Mouse (Mus musculus): Measurements from ENCODE around the gene Trim11. TPM values are rescaled to one million over a fixed set of nuclear protein-coding genes. Genes with fewer than 3 reads are reported as not detected.

The Trim11 gene
- total and polyA plus RNA-seq, 3 experiments: 24.8 to 27.0 TPM; not detected in 1

- no peak for DNase-seq (ENCODE audit: low read depth, low spot score)
- TF ChIP-seq TBP (IDR thresholded peaks at IDR 0.05; ENCODE audit: low read depth, low read length) (no peak), POLR2AphosphoS2 (IDR thresholded peaks at IDR 0.05; ENCODE audit: low read length) (no peak), TCF12 (IDR thresholded peaks at IDR 0.05; ENCODE audit: low read depth, low read length) (no peak), ETS1 (IDR thresholded peaks at IDR 0.05; ENCODE audit: low read depth, low read length) (no peak), TAL1 (IDR thresholded peaks at IDR 0.05; ENCODE audit: low read length) (no peak), UBTF (IDR thresholded peaks at IDR 0.05; ENCODE audit: borderline replicate concordance, insufficient read depth, low read depth, low read length) (no peak), ELF1 (IDR thresholded peaks at IDR 0.05; ENCODE audit: low read depth, low read length) (no peak), ZNF384 (IDR thresholded peaks at IDR 0.05; ENCODE audit: low read depth, low read length) (no peak), NRF1 (IDR thresholded peaks at IDR 0.05; ENCODE audit: insufficient read depth, low read depth, low read length, poor library complexity, severe bottlenecking) (no peak), SIN3A (IDR thresholded peaks at IDR 0.05; ENCODE audit: low read length) (no peak), GABPA (IDR thresholded peaks at IDR 0.05; ENCODE audit: low read depth, low read length) (no peak), MAX (IDR thresholded peaks at IDR 0.05; ENCODE audit: low read length) (no peak), E2F4 (IDR thresholded peaks at IDR 0.05; ENCODE audit: borderline replicate concordance, low read depth, low read length) (no peak), NELFE (IDR thresholded peaks at IDR 0.05; ENCODE audit: low read depth, low read length) (no peak)
- Histone ChIP-seq H3K4me3 (ENCODE audit: control insufficient read depth in 1 of 2, insufficient read depth in 1 of 2, low read depth in 2 of 2, low read length in 2 of 2) (peak overlapping the region; percentile 88 to 97), H3K27ac (ENCODE audit: control insufficient read depth, low read depth, low read length) (no peak overlapping the region), H3K79me2 (ENCODE audit: control insufficient read depth, insufficient read depth, low read length, poor library complexity) (peaks cover 53% of the 10 kb centered on the region), H3K9me3 (replicated peaks; ENCODE audit: insufficient read depth, low read length) (no peaks in the 10 kb centered on the region), H3K36me3 (ENCODE audit: control insufficient read depth in 1 of 2, insufficient read depth in 2 of 2, low read length in 2 of 2) (peaks cover 7 to 20% of the 10 kb centered on the region in 2 experiments; a peak in 3 of 4 replicates), H3K4me1 (ENCODE audit: control insufficient read depth in 1 of 2, insufficient read depth in 2 of 2, low read length in 2 of 2) (peaks cover 15 to 18% of the 10 kb centered on the region in 2 experiments), H3K27me3 (ENCODE audit: control insufficient read depth in 1 of 2, insufficient read depth in 2 of 2, low read length in 2 of 2) (no peaks in the 10 kb centered on the region), H3K9ac (ENCODE audit: control insufficient read depth, low read depth, low read length, poor library complexity, severe bottlenecking) (peak overlapping the region; percentile 81)
Observed at GRCm38 (mm10) chr11:58979183-58979582, 1.3 kb downstream of the Trim11 start.

GRCm38 (mm10) chr11:58979661-58980060, 1.8 kb downstream of the Trim11 start:
- Histone ChIP-seq H3K27me3 (ENCODE audit: control insufficient read depth in 1 of 2, insufficient read depth in 2 of 2, low read length in 2 of 2) (no peaks in the 10 kb centered on the region), H3K36me3 (ENCODE audit: control insufficient read depth in 1 of 2, insufficient read depth in 2 of 2, low read length in 2 of 2) (peaks cover 7 to 20% of the 10 kb centered on the region in 2 experiments; a peak in 3 of 4 replicates), H3K27ac (ENCODE audit: control insufficient read depth, low read depth, low read length) (no peak overlapping the region), H3K79me2 (ENCODE audit: control insufficient read depth, insufficient read depth, low read length, poor library complexity) (peaks cover 50% of the 10 kb centered on the region), H3K4me1 (ENCODE audit: control insufficient read depth in 1 of 2, insufficient read depth in 2 of 2, low read length in 2 of 2) (peaks cover 15 to 16% of the 10 kb centered on the region in 2 experiments), H3K4me3 (ENCODE audit: control insufficient read depth in 1 of 2, insufficient read depth in 1 of 2, low read depth in 2 of 2, low read length in 2 of 2) (peak overlapping the region; percentile 88 to 97), H3K9me3 (replicated peaks; ENCODE audit: insufficient read depth, low read length) (no peaks in the 10 kb centered on the region), H3K9ac (ENCODE audit: control insufficient read depth, low read depth, low read length, poor library complexity, severe bottlenecking) (peak overlapping the region; percentile 81)
- DNase-seq (ENCODE audit: low read depth, low spot score): no peak
- TF ChIP-seq ETS1 (IDR thresholded peaks at IDR 0.05; ENCODE audit: low read depth, low read length) (no peak), JUND (IDR thresholded peaks at IDR 0.05; ENCODE audit: low read depth, low read length) (no peak), POLR2AphosphoS5 (IDR thresholded peaks at IDR 0.05; ENCODE audit: borderline replicate concordance, low read depth, low read length) (no peak), SIN3A (IDR thresholded peaks at IDR 0.05; ENCODE audit: low read length) (no peak)

Data from MEL (cell line).